Mouse (Mus musculus): ENCODE measurements around the gene Prr12.

- no peak for TF ChIP-seq CTCF (IDR thresholded peaks at IDR 0.05; ENCODE audit: extremely low read depth, insufficient read depth, insufficient read length, insufficient replicate concordance)
- TF ChIP-seq POLR2A (IDR thresholded peaks at IDR 0.05; ENCODE audit: low read depth, low read length) = no peak
Observed at GRCm38 (mm10) chr7:45092828-45093515, 40.3 kb upstream of the Prr12 start.
